Mouse (Mus musculus) C2C12 (cell line): ENCODE measurements around the gene Pgap2.

Source experiments
- CTCF ChIP-seq: IDR thresholded peaks from one replicate; pipeline ENCODE4 v1.5.1; 2011; ENCODE audit not compliant: control insufficient read depth, insufficient read depth, insufficient read length
- FOSL1 ChIP-seq: IDR thresholded peaks from one replicate; pipeline ENCODE4 v1.8.0; 2011; ENCODE audit warnings: mild to moderate bottlenecking, low read length; ENCODE audit not compliant: poor library complexity, insufficient read depth, severe bottlenecking

DNA sequence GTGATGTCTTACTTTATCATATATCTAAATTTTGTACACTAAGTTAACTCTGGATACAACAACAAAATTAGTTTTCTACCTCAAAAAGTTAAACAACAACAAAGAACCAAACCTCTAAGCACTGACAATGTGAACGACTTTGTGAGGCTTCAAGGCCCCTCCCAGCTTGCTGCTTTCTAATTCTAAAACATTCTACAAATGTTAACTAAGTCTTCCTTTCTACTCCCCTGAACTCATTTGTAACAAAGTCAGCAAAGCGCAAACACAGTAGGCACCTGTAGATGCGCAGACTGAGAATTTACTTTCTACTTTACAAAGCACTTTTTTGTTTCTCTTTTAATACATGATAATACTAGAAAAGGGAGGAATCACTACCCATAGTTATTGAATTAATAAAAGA, 9.4 kb upstream of the Pgap2 start:
- TF ChIP-seq FOSL1 (no peak), CTCF (no peak)
